Mouse (Mus musculus) limb, embryonic 14.5 days (tissue): ENCODE data around the gene Timm17b. TPM values are rescaled to one million over a fixed set of nuclear protein-coding genes. Genes with fewer than 3 reads are reported as not detected.

Experiments used
- ATAC-seq: fragments of 200-750 bp; cut with Nextera tagmentation; 2 replicates; pipeline ENCODE4 v1.8.0; 2017; ENCODE audit warnings: low read depth, moderate number of reproducible peaks, moderate TSS enrichment; ENCODE audit not compliant: low FRiP score
- DNase-seq: peaks from one replicate; pipeline ENCODE4 v3.0.0-alpha.2; 2015; ENCODE audit warnings: low spot score
- H3K27ac ChIP-seq: fragments of 300-500 bp; sonication (generic); replicated peaks from 2 replicates; pipeline ENCODE4 v1.5.1; 2014; ENCODE audit warnings: low read depth, mild to moderate bottlenecking, low read length, moderate library complexity, mixed read lengths
- H3K27me3 ChIP-seq: fragments of 300-500 bp; sonication (generic); 2 replicates; pipeline ENCODE4 v1.6.1; 2014; ENCODE audit warnings: low read length, mixed read lengths; ENCODE audit not compliant: control insufficient read depth, insufficient read depth
- H3K36me3 ChIP-seq: fragments of 300-500 bp; sonication (generic); 2 replicates; pipeline ENCODE4 v1.6.1; 2014; ENCODE audit warnings: mild to moderate bottlenecking, low read length, moderate library complexity, mixed read lengths; ENCODE audit not compliant: control insufficient read depth, insufficient read depth
- H3K4me1 ChIP-seq: fragments of 300-500 bp; sonication (generic); 2 replicates; pipeline ENCODE4 v1.6.1; 2014; ENCODE audit warnings: antibody characterized with exemption, low read length, mixed read lengths; ENCODE audit not compliant: control insufficient read depth, insufficient read depth
- H3K4me2 ChIP-seq: fragments of 300-500 bp; sonication (generic); replicated peaks from 2 replicates; pipeline ENCODE4 v1.6.1; 2014; ENCODE audit warnings: low read depth, mild to moderate bottlenecking, low read length, moderate library complexity; ENCODE audit not compliant: severe bottlenecking
- H3K4me3 ChIP-seq: fragments of 300-500 bp; sonication (generic); replicated peaks from 2 replicates; pipeline ENCODE4 v1.5.1; 2014; ENCODE audit warnings: low read length
- H3K9ac ChIP-seq: fragments of 300-500 bp; sonication (generic); 2 replicates; pipeline ENCODE4 v1.6.1; 2014; ENCODE audit warnings: mild to moderate bottlenecking, low read depth, low read length, moderate library complexity; ENCODE audit not compliant: severe bottlenecking
- H3K9me3 ChIP-seq: fragments of 300-500 bp; sonication (generic); 2 replicates; pipeline ENCODE4 v1.6.1; 2016; ENCODE audit warnings: low read length; ENCODE audit not compliant: control insufficient read depth
- POLR2A ChIP-seq: fragments of 200-500 bp; IDR thresholded peaks from 2 replicates; pipeline ENCODE4 v1.8.0; 2012; ENCODE audit warnings: inconsistent platforms, mild to moderate bottlenecking, moderate library complexity, borderline replicate concordance; ENCODE audit not compliant: insufficient read depth, insufficient read length; ENCODE audit errors: extremely low read depth
- WGBS: fragments of 180-500 bp; shearing (Covaris S2); extraction: QIAGEN DNeasy Blood & Tissue Kit; methylation state at CpG from one replicate; pipeline ENCODE4 v1.1.7; 2014; 5-methylcytosine and 5-hydroxymethylcytosine counted together
- polyA plus RNA-seq, 2 experiments: library from polyadenylated mRNA; depleted of rRNA in 1 of 2; stranded (reverse) in 1 of 2; unstranded in 1 of 2; fragments of >200 nt; fragmentation: Nextera tagmentation in 1 of 2; extraction: Ambion mirVana in 1 of 2; gene quantifications; 2 replicates each; pipeline versions ENCODE4 v1.2.1 to v1.2.3; 2012 to 2014

The Timm17b gene
- polyA plus RNA-seq, 2 experiments: 50.1 to 196 TPM

- peak overlapping the region; percentile 77 for H3K4me2 ChIP-seq
- WGBS: 29% methylated on average over 21 of the region's 21 CpGs
- TF ChIP-seq POLR2A: no peak
- H3K27ac ChIP-seq: no peak overlapping the region
- H3K9ac ChIP-seq: peak overlapping the region; percentile 34; the same call in 1 of the 2 replicates
- no peaks in the 10 kb centered on the region for H3K27me3 ChIP-seq
- DNase-seq: no peak
- peak overlapping the region; percentile 40 for H3K4me3 ChIP-seq
- peaks cover 6% of the 10 kb centered on the region; the same call in 1 of the 2 replicates for H3K36me3 ChIP-seq
- no peaks in the 10 kb centered on the region for H3K9me3 ChIP-seq
- H3K4me1 ChIP-seq: no peaks in the 10 kb centered on the region
- peak; percentile 7; the same call in 1 of the 2 replicates for ATAC-seq
Measured at GRCm38 (mm10) chrX:7878495-7878894, 20.7 kb upstream of the Timm17b start.

DNA sequence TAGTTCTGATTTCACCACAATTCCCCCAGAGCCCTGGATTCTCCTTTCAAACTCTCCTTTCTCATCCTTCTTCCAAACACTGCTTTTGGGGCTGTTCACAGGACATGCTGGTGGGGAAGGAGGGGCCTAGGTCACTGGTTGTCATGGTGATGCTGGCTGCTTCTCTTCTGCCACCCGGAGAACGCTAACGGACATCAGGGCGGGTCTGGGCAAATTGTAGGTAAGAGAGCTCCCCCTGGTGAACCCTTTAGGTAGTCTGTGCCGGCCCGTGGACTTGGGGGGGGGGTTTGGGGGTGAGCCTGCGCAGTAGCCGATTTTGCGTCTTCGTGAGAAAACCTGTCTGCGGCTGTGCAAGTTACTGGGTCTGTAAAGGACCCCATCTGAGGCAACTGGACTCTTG lies 19.3 kb upstream of the Timm17b start:
- ATAC-seq: no peak
- no peak for TF ChIP-seq POLR2A
- 22% methylated on average over 11 of the region's 11 CpGs for WGBS

DNA sequence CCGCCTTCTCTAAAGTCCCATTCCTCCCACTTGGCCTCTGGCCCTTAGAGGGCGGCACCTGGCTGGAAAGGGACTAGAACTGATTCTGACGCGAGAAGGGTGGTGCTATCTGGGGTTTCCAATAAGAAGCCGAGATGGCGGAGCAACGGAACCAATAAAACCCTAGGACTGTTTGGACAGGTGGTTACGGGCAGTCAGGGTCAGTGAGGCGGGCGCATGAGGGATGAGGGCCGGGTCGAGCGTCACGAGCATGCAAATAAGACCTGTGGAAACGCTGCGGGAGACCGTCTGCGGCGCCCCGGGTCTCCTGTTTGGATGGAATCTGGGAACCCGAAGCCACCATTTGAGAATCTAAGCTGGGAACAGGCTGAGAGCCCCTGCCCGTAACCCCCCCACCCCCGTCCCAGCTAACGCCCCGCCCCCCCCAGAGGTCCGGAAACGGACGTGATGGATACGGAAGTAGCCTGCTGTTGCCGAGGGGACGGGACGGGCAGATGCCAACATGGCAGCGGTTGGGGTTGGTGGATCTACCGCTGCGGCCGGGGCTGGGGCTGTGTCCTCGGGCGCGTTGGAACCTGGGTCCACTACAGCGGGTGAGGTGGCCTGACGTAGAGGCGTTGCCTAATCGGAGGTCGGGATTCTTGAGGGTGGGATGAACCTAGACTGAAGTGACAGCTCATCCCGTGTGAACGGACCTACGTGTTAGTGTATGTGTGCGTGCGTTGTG lies 15.2 kb upstream of the Timm17b start, which contains the start of gene Slc35a2:
Gene Slc35a2, plus strand, starts transcription at position 188 of the 727 bp plus-strand sequence.
- peak within 1 kb of the TSS; percentile 46 for H3K4me2 ChIP-seq

More for the DNA sequence above, 19.3 kb upstream of the Timm17b start:
- no peaks in the 10 kb centered on the region for H3K27me3 ChIP-seq
- H3K4me3 ChIP-seq: no peak overlapping the region
- peak; percentile 72 for DNase-seq
- H3K9me3 ChIP-seq: no peaks in the 10 kb centered on the region
- H3K4me1 ChIP-seq: no peaks in the 10 kb centered on the region
- H3K27ac ChIP-seq: no peak overlapping the region
- H3K9ac ChIP-seq: no peak overlapping the region
- no peaks in the 10 kb centered on the region for H3K36me3 ChIP-seq
- H3K4me2 ChIP-seq: peak overlapping the region; percentile 34; the same call in 1 of the 2 replicates

GRCm38 (mm10) chrX:7898211-7898610 lies 946 bp upstream of the Timm17b start:
- H3K27ac ChIP-seq: no peak overlapping the region
- 33% methylated on average over 13 of the region's 13 CpGs for WGBS

More for the DNA sequence above, 15.2 kb upstream of the Timm17b start, which contains the start of gene Slc35a2:
- ATAC-seq (peak; percentile 91), DNase-seq (peak; percentile 84)
- Histone ChIP-seq H3K9ac (peak within 1 kb of the TSS; percentile 49), H3K4me1 (no peaks in the 10 kb centered on the region), H3K27me3 (no peaks in the 10 kb centered on the region), H3K4me3 (peak within 1 kb of the TSS; percentile 53), H3K36me3 (no peaks in the 10 kb centered on the region), H3K27ac (peak within 1 kb of the TSS; percentile 63), H3K9me3 (no peaks in the 10 kb centered on the region)
- TF ChIP-seq POLR2A: peak; percentile 44; the same call in 1 of the 2 replicates
- 20% methylated on average over 41 of the region's 49 CpGs for WGBS

DNA sequence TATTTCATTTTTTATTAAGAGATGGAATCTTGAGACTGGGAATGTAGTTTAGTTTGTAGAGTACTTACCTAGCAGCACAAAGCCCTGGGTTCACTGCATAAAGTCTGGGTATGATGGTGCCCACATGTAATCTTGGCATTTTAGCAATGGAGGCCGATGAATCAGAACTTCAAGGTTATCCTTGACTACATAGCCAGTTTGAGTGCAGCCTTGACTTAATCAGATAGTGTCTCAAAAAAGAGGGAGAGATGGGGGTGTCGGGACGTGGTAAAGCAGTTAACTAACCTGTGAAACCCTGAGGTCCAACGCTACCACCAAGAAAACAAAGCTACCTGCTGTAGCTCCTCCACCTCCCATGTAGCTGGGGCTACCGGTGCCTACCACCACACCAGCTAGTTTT lies 5.3 kb downstream of the Timm17b start:
- no peak for DNase-seq
- Histone ChIP-seq H3K4me1 (no peaks in the 10 kb centered on the region; the same call in 1 of the 2 replicates), H3K27me3 (no peaks in the 10 kb centered on the region), H3K27ac (no peak overlapping the region), H3K9me3 (no peaks in the 10 kb centered on the region), H3K9ac (no peak overlapping the region), H3K4me3 (no peak overlapping the region), H3K36me3 (peaks cover 10% of the 10 kb centered on the region), H3K4me2 (no peak overlapping the region)
- no peak for ATAC-seq
- WGBS: 84% methylated on average over 5 of the region's 5 CpGs
- TF ChIP-seq POLR2A: no peak

More at GRCm38 (mm10) chrX:7898211-7898610, 946 bp upstream of the Timm17b start:
- Histone ChIP-seq H3K4me1 (no peaks in the 10 kb centered on the region; the same call in 1 of the 2 replicates), H3K36me3 (0 out of 2 replicates have a peak, but pooled peaks cover 12% of the 10 kb centered on the region), H3K9ac (peak overlapping the region; percentile 44), H3K4me3 (peak overlapping the region; percentile 55), H3K27me3 (no peaks in the 10 kb centered on the region), H3K9me3 (no peaks in the 10 kb centered on the region), H3K4me2 (peak overlapping the region; percentile 53)
- ATAC-seq: no peak
- TF ChIP-seq POLR2A: no peak
- DNase-seq: no peak
